Mouse (Mus musculus) ES-CJ7 (cell line): ENCODE results near the gene Pdzk1.

Source experiments
- DNase-seq: peaks from one replicate; pipeline ENCODE4 v3.0.0; 2011; ENCODE audit warnings: low read depth, low spot score

Pdzk1 gene

DNA sequence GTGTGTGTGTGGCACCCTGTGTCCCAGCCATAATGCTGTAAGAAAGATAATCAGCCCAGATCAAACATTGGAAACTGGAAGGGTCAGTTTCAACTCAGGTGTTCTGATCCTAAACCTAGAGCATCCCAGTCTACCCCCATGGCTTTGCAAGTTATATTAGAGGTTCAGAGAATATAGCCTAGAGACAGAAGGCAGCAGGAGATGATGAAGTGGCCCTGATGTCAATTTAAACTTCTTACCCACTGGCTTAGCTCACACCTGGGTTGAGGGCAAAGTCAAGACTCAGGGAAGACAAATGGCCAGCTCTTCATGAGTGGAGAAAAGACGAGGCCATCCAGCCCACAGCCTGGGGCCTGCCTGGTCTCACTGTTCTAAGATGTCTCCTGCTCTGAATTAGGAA, at the start of gene Pdzk1, which contains the start of gene Cd160:
Gene Pdzk1 (plus strand): TSS at position 301 of the 400 bp plus-strand sequence.
Gene Cd160 (minus strand): TSS at position 368 of the 400 bp plus-strand sequence.
- no peak for DNase-seq

DNA sequence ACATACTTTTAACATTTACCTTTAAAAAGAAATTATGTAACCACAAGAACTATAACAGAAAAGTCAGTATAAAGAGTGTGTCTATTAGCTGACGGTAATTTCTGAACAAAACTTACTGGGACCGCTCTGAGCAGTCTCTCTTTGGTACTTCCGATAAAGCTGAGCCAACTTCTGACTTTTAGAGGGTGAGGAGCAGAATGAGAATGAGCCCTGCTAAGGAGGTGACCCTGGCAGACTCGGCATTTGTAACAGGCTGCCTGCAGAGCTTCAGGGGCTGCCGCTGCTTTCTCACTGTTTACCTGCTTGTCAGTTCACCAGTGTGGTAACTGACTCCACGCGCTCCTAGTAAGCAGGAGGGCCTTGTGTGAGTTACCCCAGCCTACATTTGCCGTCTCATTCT, 46.8 kb upstream of the Pdzk1 start:
- DNase-seq: no peak

DNA sequence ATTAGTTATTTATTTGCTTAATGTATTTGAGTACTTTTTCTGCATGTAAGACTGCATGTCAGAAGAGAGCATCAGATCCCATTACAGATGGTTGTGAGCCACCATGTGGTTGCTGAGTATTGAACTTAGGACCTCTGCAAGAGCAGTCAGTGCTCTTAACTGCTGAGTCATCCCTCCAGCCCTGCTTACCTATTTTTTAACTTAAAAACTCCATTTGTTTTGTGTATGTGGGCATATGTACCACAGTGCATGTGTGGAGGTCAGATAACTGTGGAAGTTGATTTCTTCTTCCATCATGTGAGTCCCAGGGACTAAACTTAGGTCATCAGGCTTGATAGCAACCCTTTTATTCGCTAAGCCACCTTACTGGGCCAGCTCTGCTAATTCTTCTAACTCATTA, 41.3 kb upstream of the Pdzk1 start:
- no peak for DNase-seq

DNA sequence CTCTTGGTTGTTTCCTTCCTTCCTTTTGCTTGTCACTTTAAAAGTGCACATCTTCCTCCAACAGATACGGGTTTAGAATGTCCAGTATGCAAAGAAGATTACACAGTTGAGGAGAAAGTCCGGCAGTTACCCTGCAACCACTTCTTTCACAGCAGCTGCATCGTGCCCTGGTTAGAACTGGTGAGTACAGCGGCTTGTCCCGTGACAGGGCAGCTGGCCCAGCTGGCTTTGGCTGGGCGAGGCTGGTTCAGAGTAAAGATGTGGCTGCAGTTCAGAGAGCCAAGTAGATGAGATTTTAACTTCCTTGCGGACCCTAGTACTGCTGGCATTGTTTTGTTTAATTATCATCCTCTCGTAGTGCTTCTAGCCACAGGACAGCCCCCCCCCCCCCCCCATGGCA, 40.6 kb upstream of the Pdzk1 start:
- DNase-seq: no peak

DNA sequence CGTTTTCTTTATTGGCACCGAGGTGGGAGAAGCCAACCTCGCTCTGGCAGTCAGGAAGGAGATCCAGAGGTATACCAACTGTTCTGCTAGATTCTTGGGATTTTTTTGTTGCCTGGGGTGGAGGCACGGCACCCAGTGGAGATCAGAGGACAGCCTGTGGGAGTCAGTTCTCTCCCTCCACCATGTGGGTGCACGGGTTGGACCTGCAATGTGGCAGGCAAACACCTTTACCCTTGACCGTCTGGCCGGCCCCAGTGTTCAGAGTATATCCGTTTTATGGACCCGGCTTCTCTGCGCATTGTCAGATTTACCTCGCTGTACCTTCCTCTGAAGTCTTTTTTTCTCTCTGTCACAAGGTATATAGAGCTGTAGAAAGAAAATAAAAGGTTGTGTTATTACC, 28.8 kb upstream of the Pdzk1 start:
- DNase-seq: no peak

DNA sequence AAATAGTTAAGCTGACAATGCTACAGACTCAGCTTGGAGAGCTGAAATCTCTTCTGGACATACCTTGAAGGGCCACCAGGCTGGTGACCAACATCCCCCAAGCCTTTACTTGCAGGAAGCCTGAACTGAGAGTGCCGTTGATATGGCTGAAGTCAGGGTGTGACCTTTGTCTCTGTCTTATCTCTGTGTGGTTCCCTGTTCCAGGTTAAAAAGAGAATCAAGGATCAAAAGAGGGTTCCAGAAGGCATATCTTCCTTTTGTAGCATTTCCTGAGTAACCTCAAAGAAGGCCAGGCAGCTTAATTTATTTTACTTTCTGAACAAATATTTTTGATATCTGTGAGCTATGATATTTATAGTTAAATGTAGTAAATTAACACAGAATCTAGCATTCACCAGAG, 26.9 kb upstream of the Pdzk1 start:
- DNase-seq: no peak

DNA sequence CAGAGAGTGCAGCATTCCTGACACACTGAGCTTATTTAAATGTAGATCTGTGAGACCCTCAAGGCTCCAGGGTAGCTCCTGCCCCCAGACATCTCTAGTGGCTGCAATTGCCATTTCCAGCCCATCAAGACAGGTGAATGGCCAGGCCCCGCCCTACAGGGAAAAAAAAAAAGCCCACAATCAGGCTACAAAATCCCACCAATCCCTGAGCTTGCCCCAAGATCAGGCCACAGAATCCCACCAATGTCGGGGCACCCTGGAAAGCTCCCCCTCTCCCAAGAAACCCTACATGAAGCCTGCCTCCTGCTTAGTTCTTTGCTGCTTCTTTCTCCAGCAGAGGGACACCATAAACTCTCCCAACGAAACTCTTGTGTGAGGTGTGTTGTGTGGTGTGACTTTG, 20.9 kb upstream of the Pdzk1 start:
- DNase-seq: peak; percentile 89

DNA sequence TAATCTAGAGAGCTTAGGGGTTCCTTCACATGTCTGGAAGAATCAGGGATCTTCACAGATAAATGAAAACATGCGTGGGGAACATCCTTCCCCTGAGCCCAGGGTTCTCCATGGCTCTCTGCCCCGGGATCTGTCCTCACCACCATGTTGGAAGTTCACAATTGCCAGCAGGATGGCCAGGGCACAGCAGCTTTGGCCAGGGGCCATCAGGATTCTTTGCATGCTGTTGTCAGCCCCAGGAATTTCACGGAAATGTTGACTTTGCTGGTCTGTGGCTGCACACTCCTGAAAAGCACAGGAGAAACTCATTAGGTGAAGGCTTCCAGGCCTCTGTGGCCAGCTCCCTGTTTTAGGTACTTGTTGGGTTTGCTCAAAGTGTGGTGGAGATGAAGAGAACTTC, 20.4 kb upstream of the Pdzk1 start:
- DNase-seq: no peak

DNA sequence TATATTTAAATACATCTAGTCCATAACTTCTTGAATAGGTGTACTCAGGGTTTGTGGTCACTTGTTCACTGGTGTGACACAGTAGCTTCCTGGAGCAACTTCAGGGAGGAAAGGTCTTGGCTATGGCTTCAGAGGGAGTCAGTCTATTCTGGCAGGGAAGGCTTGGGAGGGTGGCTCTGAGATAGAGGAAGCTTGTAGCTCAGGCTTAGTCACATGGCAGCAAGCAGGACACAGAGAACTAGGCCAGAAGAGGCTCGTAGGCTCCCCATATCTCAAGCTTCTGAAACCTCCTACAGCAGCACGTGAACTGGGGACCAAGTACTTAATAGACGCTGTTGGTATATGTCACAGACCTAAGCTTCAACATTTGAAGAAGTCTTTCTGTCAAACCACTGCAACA, 17.9 kb upstream of the Pdzk1 start:
- no peak for DNase-seq

DNA sequence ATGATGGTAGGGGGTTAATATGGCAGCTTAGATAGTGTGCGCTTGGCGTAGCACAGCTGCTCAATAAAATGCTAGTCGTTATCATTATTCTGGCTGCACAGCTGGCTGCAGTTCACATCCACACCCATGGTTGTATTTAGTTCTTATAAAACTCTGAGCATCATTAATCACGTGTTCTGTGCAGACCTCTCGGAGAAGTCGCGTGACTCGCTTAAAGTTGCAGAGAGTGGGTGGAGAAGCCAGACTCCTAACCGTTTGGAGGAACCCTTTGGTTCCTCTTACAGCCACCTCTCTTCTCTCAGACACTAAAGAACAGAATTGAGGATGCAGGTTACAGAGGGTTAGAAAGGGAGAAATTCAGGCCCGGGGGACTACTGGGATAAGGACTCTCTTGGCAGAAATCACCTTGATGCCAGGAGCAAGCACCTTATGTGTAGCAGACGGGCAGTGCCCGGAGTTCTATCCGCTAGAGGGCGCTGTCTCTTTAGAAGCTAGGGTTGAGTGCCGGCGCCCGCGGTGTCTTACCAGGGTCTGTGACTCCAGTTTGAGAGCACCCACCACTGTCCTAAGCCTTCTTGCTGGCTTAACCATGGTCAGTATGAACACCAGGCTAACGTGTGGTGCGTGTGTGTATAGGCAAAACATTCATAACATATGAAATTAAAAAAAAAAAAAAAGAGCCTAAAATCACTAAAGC, 16.5 kb upstream of the Pdzk1 start:
- peak; percentile 85 for DNase-seq

DNA sequence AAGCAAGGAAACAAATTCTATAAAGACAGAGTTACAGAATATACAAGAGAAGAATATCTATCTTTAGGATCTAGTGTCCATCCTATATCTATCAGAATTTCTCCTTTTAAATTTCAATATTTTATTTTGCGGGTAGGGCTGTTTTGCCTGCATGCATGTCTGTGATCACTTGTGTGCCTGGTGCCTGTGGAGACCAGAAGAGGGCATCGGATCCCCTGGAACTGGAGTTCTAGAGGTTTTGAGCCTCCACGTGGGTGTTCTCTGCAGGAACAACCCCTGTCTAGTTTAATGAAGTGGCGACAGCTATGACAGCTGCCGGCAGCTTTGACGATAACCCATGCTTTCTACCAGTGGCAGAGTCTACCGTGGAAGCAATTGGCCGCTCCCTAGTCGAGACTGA, 16.0 kb upstream of the Pdzk1 start:
- DNase-seq: peak; percentile 71

DNA sequence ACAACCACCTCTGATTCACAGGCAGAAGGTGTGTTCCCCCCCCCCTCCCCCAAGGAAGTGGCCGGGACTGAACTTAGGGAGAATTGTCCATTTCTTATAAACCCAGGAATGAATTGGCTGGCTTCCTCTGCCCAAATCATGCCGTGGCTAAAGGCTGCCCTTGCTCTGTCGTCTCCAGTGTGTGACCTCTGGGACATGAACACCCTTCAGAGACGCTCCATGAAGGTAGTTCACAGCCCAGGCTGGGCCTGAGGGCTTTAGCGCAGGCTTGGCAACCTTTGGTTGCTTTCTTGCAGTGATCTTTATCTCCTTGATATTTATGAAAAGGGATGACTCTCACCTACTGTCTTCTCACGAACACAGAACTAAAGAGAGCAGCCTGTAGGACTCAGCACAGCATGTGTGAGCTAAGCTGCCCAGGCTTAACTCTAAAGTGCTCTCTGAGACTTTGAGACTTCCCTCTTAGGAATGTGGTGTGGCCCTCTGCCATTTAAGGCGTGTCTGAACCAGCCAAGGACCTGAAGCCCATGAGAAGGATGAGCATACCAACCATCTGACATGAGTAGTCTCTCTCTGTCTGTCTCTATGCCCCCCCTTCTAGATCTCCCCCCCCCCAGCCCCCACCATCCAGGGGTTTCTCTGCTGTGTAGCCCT, 15.4 kb upstream of the Pdzk1 start:
- peak; percentile 42 for DNase-seq

DNA sequence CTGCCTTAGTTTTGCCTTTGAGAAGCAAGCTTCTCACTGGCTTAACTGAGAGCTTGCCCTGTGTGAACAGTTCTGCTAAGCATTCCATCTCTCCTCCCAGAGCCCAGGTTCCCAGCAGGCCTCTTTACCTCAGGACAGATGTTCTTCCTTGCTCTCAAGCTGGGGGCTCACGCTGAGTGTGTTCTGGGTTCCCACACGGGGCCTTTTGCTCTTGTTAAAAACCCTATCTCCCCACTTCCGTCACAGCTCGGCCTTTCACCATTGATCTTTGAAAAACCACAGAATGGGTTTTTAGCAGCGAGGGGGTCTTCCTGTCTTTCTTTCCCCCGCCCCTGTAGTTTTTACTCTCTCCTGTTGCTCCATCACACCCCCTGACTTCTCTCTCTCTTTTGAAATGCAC, 14.7 kb upstream of the Pdzk1 start:
- no peak for DNase-seq

DNA sequence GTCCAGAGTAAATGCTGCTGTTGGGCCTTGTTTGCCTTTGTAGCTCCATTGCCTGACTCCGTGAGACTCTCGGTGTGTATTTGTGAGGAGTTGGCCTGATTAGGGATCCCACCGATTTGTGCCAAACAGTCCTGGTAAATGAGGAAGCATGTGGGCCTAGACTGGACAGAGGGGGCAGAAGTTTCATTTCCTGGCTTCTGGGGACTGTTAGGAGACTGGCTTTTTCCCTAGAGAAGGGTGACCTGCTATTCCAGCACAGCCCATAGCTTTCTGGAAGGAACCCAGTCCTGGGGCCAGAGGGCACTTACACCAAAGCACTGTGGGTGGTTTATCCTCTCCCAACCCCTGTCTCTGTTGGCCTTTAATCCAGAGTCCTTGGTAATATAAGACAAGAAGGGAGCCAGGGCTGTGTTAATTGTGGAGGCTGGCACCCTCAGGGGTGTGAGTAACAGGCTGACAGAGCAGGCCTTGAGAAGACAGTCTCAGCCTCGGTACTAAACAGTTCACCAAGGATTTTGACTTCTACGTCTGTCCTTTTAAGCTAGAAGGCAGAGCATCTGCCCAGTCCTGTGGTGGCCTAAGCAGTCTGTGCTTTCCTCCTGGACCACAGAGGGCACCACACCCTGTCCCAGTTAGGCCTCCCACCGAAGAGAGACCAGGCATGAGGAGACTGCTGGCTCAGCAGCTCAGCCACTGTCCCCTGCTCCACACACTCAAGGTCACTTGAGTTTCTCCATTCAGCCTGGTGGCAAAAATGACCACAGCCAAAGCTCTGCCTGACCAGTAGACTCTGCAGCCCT, 8.8 kb upstream of the Pdzk1 start:
- DNase-seq: no peak

DNA sequence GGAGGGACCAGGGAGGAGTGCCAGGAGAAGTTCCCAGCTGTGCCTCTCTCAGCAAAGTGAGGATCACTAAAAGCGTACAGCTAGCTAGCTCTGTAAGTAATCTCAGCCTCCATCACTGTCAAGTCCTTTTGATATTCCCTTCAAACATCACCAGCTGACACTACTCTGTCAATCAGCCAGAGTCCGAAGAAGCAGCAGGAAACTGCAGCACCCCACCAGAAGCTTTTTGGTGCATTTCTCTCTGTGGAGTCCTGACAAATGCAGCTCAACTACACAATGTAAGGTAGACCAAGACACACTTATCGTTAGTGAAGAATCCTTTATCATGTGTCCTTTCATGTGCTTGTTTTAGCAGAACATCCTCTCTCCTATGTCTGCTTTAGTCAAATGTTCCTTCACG, 7.5 kb upstream of the Pdzk1 start:
- no peak for DNase-seq

DNA sequence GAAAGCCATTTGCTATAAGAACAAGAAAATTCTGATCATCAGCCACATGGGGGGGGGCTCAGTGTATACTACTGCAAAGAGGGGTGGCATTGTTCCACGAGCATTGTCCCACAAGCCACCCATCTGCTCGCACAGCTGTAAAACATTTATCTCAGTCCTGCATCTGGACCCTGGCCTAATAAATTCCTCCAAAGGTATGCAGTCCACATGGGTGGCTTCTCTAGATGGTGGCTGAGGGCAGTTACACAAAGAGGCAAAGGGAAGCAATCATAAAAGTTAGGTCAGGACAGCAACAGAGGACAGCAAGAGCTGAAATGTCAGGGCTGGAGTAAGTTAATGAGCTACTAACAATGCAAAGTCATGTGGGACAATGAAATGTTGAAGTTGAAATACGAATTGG, 5.4 kb upstream of the Pdzk1 start:
- DNase-seq: no peak

DNA sequence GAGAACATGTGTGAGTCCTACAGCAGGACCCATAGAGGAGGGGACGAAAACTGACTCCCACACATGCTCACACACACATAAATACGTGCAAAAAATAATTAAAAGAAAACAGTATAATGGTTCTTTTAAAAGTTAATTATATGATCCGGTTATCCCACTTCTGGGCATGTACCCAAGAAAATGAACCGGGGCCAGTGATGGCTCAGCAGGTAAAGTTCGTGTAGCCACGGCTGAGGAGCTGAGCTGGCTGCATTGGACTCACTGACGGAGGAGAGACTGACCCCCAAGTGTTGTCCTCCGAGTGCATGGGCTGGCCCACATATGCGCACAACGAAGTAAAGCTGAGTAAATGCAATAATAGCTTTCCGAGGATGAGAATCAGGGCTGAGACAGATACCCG, 4.5 kb upstream of the Pdzk1 start:
- no peak for DNase-seq

DNA sequence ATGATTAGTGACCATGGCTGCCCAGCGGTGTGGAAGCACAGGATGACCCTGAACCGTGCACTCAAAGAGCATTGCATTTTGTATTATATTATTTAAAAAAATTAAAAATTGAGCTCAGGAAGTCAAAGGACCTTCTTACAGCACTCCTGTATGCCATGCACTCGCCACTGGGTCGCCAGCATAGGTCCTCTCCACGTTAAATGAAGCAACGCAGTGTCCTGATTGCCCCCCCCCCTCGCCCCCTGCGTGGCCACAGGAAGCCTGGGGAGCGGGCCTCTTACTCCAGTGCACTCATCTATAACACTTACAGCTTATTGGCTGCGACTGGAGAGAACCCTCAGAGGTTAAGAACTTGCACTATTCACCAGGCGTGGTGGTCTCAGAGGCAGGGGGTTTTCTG, 3.8 kb upstream of the Pdzk1 start:
- no peak for DNase-seq

DNA sequence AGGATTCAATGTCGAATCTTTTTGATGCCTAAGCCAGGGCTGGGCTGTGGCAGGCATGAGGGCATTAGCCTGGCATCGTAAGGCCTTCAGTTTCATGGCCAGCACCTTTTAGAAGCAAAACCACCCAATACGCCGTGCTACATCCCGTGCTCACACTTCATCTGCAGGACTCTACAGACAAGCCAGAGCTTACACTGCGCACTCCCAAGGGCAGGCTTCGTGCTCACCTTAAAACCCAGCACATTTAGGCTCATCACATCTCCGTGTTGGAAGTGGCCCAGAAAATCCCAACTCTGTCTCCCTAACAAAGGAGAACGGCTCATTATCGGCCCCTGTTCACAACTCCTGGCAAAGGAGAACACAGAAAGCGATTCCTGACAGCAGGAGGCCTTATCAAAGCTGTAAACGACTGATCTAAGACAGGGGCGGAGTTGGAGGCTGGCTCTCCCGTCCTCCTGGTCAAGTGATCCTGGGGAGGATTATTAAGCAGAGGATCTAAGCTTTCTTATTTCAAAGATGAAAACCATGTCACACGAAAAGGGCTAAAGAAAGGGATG, 698 bp upstream of the Pdzk1 start:
- no peak for DNase-seq

DNA sequence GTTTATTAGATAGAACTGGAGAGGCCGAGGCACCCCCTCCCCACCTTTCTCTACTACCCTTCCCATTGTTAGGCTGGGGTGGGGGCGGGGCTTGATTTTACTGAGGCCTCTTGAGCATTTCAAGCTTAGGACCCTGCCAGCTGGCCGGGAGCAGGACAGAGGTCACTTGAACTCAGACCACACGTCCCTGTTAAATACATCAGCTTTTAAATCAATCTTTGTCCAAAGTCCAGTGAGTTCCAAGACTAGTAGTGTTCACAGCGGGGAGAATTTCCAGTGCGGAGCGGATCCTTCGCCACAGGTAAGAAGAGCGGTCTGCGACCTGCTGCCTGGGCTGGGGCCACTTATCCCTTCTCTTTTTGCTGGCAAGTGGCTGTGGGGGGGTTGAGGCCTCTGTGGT, 772 bp downstream of the Pdzk1 start:
- no peak for DNase-seq

DNA sequence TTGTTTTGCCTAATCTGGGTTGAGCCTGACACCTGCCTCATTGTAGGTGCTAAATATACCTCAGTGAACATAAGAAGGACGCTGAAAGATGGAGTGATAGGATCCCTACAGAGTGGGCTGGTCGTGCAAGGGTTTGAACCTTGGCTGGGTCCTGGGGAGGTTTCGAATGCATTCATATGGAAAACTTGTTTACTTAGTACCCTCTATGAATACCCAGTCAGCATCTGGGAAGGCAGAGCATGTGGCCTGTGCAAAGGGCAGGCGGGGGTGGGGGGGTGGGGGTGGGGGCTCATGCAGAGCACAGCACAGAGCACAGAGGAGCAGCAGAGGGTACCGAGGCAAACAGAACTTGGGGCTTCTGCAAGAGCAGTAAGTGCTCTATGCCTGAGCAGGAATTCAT, 3.8 kb downstream of the Pdzk1 start:
- DNase-seq: peak; percentile 24

DNA sequence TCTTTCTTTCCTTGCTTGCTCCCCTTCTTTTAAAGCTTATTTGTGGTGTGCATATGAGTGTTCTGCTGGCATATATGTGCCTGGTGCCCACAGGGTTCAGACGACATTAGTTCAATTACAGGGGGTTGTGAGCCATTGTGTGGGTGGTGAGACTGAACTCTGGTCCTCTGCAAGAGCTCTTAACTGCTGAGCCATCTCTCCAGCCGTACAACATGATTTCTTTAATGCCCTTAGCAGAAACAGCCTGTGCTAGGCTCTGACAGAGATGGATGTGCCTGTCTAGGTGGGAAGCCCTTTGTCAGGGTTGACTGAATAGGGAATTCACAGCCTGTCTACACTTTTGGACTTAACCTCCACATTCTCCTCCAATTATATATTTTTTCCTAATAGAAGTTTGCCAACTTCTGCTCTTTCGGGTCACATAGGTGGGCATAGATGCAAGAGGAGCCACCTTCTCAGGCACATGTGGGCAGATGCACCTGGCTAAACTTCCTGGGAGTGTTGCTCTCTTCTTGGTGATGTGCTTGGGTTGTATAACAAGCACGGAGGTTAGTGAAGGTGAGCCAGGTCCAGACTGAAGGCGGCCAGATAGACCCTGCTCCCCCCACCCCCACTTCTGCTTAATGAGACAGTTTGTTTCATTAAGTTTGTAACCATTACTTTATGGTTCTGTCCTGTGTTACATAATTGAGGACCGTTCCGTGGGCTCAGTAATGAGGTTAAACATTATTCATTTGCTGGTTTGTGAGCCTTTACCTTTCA, 5.7 kb downstream of the Pdzk1 start:
- no peak for DNase-seq
